Mouse (Mus musculus): Measurements from ENCODE around the gene Card14. TPM values are rescaled to one million over a fixed set of nuclear protein-coding genes. Genes with fewer than 3 reads are reported as not detected.
"Not testable (repeated sequence)": the region's sequence is repeated elsewhere in the genome, so short reads cannot be mapped to it uniquely, and the experiment has no call there.

Card14 gene
- not detected in 2 replicates for total RNA-seq (2015)
- 0.04 TPM in 1 of 2 replicates, not detected in the other for total RNA-seq (2017)

DNA sequence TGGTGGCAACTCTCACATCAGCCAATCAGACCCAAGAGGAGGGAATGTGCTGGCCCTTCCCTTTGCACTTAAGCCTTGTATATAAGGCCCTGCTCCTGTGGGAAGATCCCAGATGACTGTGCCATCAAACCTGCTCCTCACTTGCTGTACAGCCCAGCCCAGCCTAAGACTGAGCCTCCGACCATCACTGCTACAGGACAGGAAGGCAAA lies at the start of gene Card14:
Gene Card14, plus strand, starts transcription at position 111 of the 210 bp plus-strand sequence.
- ATAC-seq (ENCODE audit: poor library complexity, severe bottlenecking): no peak

DNA sequence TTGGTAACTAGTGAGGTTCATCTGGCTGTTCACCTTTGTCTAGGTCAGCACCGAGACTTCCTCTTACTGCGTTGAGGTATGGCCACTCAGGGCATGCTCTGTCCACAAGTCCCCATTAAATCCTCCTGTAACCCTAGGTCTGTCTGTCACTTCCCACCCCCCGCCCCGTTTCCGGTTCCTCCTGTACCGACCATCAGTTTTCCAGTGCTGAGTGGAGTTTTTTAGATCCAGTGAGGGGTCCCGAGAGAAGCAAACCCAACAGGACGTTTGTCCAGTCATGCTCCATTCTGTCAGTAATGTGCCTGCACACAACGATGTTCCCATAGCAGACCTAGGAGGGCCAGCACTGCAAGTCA lies 49.4 kb upstream of the Card14 start:
- ATAC-seq (ENCODE audit: poor library complexity, severe bottlenecking): no peak

DNA sequence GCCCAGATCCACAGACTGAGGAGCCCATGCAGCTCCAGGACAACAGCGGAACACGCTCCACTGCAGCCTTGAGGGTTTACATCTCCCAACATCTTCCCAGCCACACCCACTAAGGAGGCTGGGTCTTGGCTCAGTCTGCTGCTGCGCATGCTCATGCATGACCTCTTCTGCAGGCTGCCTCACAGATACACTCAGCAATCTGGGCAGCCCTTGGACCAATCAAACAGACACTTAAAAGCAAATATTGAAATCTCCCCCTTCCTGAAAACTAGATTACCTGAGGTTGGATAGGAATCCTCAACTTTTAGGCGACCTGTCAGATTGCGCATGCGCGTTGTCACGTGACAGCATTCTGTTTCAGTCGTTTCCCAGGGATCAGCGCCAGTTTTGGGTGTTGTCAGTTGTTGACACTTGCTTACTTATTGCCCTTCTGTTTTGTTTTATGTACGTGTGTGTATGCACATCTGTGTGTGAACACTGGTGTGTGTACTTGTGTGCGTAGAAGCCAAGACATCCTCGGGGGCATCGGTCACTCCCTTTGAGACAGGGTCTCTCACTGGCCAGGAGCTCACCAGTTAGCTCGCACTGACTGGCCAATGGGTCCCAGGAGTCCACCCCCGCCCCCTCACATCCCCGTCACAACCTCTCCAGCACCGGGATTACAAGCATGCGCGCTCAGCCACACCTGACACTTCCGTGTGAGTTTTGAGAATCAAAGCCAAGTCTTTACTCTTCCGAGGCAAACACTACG lies 48.8 kb upstream of the Card14 start:
- ATAC-seq (ENCODE audit: poor library complexity, severe bottlenecking): peak; percentile 80

DNA sequence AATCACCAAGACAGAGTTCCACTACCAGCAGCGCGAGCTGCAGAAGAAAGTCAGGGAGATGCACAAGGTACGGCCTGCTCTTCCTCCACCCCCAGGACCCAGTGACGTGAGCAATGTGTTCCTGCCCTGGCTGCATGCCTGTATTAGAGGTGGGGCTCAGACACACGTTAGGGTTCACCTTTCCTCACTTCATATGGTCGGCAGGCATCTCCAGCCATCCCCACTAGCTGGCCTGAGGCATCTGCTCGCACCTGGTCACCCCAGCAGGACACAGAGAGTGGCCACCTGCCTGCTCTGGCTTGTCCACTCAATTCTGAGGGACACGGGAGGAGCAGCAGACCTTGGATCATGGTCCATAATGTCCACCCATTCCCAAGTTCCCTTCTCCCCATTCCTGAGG lies 47.6 kb upstream of the Card14 start:
- no peak for ATAC-seq (ENCODE audit: poor library complexity, severe bottlenecking)

DNA sequence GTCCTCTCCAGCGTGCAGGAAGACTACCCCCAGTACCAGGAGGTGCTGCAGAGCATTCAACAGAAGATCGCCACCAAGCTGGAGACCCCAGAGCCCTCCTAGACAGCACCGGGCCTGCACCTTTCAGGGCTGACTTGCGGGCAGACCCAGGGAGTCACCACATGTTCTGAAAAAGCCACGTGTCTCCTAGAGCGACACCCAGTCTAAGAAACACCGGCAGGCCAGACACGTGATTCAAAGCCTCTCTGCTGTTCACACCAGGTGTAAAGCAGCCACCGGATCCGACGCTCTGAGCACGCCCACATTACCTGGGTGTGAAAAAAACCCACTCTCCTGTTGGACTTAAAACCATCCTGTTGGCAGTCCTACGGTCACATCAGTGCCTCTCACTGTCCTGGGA lies 43.2 kb upstream of the Card14 start:
- no peak for ATAC-seq (ENCODE audit: poor library complexity, severe bottlenecking)

DNA sequence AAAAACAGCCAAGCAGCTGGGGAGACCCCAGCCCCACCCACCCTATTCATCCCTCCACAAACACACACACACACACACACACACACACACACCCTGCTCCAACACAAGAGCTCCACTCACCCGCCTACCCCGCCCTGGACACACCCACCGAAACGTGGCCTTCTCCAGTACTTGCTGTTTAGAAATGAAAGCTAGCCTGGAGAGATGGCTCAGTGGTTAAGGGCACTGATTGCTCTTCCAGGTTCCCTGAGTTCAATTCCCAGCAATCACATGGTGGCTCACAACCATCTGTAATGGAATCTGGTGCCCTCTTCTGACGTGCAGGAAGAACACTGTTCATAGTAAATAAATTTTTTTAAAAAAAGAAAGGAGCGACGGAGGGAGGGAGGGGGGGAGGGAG lies 41.8 kb upstream of the Card14 start:
- no peak for ATAC-seq (ENCODE audit: poor library complexity, severe bottlenecking)

DNA sequence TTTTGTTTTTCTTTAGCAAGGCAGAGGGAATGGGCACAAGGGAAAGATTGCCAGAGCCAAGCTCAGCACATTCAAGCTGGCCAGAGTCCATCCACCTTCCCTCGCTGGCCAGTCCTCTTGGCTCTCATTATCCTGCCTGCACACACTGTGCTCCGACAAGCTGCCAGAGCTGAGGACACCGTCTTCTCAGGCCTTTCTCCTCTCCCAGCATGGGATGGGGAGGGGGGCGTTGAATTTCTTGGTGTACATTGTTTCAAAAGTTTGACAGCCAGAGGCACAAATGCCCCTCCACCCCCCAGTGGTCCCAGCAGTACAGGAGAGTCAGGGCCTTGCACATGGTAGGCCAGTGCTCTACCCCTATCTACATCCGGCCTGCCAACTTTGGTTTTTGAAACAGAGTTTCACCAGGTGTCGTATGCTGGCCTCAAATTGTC lies 40.3 kb upstream of the Card14 start:
- ATAC-seq (ENCODE audit: poor library complexity, severe bottlenecking): peak; percentile 19; the same call in 1 of the 2 replicates

DNA sequence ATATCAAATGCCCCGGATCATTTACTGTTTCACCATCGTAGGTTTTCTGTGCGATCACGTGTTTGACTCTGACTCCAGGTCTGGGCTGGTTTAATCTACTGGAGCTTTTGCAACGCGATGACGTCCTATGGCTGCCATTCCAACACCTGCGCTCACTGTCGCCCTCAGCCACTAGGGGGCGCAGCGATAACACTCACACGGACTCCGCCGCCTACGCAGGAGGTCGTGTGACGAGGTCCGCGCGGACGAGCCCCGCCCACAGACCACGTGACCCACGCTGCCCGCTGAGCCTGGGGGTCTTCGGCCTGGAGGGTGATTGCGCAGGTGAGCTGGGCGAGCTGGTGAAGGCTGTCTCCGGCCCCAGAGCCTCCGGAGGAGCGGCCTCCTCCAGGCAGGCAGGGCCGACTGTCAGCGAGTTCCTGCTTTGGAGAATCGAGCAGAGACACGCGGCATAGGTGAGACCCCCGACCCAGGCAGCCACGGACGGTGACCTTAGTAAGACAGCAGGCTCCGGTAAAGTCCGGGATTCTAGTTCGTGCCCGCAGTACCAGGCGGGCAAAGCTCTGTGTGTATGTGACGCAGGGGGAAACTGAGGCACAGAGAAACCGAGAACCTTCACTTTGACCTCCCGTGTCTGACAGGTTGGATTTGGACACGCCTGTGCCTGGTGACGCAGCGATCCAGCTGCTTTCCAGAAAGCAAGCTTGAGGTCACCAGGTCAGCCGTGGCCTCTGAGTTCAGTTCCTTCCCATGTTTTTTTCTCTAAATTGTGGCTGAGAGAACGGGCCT lies 39.6 kb upstream of the Card14 start, which contains the start of gene Gaa:
Gene Gaa, plus strand, starts transcription at position 120 of the 789 bp plus-strand sequence.
- peak; percentile 98 for ATAC-seq (ENCODE audit: poor library complexity, severe bottlenecking)

DNA sequence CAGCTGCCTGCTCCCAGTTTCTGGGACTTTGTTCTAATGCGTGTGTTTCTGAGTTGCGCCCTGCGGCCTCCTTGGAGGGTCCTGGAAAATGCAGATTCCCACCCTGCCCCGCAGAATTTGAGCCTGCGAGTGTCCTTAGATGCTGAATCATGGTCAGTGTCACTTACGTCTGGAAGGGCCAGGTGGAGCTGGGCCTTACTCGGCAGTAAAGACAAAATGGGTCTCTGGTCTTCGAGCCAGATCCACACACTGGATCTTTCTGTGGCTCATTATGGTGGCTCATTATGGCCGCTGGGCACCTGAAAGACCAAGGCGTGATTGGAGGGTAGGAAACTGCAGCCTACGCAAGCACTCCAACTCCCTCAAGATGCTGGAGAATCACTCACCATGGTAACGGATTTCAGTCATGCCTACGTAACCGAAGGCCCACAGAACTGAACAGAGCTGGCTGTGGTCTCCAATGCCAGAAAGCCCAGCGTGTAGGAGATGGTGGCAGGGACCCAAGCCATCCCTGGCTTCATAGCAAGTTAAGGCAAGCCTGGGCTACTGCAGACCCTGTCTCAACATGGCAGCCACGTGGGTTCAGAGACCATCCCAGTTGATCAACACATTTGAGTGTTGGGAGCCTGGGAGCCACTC lies 38.9 kb upstream of the Card14 start:
- ATAC-seq (ENCODE audit: poor library complexity, severe bottlenecking): no peak

DNA sequence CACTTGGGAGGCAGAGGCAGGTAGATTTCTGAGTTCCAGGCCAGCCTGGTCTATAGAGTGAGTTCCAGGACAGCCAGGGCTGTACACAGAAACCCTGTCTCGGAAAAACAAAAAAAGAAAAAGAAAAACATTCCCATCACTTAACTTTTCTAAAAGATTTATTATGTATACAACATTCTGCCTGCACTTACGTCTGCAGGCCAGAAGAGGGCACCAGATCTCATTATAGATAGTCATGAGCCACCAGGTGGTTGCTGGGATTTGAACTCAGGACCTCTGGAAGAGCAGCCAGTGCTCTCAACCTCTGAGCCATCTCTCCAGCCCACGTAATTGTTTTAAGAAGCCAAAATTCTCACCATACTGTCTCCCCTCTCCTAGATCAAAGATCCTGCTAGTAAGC lies 35.1 kb upstream of the Card14 start:
- not testable (repeated sequence) for ATAC-seq (ENCODE audit: poor library complexity, severe bottlenecking)

DNA sequence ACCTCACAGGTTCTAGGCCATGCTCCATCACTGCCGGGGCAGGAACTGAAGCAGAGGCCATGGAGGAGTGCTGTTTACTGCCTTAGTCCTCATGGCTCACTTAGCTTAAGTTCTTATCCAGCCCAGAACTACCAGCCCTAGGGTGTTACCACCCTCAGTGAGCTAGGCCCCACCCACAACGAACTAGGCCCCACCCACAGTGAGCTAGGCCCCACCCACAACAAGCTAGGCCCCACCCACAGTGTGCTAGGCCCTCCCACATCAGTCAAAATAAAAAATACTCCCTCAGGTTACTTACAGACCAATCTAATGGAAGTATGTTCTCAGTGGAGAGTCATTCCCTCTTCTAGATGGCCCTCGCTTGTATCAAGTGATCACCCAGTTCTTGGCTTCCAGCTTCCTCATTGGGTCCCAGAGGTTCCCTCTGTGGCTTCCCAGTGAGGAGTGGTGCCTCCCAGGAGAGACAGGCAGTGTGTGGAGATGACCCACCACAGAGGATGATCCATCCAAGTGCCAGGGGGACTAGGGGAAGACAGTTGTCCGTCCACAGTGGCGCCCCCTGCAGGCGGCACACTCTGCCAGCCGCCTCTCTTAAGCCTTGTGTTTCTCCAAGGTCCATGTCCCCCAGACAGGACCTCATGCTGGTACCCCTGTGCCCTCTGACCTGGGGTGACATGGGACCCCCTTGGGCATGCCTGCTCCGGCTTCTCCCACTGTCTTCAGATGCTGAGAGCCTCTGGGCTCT lies 34.2 kb upstream of the Card14 start:
- no peak for ATAC-seq (ENCODE audit: poor library complexity, severe bottlenecking)

DNA sequence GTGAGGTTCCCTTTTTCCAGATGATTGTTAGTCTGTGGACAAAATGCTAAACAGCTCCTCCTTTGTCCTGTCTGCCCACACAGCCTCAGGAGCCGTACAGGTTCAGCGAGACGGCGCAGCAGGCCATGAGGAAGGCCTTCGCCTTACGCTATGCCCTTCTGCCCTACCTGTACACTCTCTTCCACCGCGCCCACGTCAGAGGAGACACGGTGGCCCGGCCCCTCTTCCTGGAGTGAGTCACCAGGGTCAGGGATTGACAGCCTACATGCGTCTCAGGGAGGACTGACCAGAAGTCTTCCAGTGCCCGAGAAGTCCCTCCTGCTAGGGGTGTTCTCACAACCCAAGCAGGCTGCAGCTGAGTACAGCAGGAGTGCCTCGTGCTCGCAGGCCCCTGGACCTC lies 26.5 kb upstream of the Card14 start:
- ATAC-seq (ENCODE audit: poor library complexity, severe bottlenecking): no peak

DNA sequence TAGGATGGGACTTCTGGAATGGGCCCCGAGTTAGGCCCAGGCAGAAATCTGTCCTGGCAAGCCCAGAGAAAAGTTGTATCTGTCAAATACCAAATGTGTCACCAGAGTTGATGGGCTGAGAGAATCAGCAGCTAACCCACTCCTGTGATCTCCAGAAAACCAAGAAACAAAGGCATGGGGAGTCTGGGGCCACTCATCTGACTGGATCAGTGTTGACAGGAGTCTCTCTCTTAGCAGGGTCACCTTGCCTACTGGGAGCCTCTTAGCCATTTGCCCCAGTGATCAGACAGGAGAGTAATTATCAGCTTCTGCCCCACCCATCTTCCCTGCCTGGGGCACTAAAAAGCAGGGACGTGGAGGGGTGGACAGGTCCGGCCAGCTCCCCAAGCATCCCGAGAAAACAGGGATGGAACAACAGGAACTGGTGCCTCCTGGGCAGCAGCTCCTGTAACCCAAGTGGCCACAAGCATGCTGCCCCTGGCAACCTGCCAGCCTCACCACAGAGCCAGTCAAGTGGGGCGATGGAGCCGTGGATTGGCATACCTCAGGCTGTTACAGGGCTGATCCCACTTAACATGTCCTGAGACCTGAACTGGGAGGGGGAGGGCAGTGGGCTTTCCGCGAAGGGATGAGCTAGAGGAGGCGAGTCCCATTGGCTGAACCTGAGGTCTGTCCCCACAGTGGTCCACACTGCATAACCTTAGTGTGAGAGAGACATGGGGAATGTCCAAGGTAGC lies 21.6 kb upstream of the Card14 start:
- ATAC-seq (ENCODE audit: poor library complexity, severe bottlenecking): no peak

DNA sequence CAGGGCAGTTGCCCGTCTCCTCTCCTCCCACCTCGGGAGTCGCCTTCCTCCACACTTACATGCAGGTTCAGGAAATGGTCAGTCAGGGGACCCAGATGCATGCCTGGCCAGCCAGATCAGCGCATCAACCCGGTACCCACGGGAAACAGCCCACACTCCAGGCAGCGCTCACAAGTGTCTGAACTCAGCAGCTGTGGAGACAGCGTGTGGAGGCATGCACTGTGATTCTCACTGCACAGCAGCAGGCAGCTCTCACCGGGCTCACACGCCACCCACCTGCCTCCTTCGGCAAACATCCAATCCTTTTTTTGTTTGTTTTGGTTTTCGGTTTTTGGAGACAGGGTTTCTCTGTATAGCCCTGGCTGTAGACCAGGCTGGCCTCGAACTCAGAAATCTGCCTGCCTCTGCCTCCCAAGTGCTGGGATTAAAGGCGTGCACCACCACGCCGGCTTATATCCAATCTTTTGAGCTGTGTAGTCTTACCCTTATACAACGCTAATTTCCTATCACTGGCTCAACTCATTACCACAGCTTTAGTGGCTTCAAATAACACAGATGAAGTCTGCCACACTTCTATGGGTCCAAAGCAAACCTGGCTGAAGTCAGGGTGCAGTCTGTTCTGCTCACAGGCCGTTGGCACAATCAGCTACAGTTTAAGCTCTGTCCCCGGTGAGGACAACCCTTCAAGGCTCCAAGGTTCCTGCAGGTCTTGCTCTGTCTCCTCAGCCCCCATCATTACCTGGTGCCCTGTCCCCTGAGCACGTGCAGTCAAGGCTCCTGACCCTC lies 20.2 kb upstream of the Card14 start:
- ATAC-seq (ENCODE audit: poor library complexity, severe bottlenecking): no peak

DNA sequence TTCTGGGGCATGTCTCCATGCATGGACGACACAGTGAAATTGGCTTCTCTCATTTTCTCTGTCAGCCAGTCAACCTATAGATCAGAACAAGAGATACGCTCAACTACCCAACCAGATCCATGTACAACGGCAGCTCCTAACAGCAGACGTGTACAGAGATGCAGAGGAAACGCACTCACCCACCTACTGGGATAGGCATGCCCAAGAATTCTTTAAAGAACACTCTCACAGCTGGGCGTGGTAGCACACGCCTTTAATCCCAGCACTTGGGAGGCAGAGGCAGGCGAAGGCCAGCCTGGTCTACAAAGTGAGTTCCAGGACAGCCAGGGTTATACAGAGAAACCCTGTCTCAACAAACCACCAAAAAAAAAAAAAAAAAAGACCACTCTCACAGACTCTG lies 14.7 kb upstream of the Card14 start:
- ATAC-seq (ENCODE audit: poor library complexity, severe bottlenecking): not testable (repeated sequence)

DNA sequence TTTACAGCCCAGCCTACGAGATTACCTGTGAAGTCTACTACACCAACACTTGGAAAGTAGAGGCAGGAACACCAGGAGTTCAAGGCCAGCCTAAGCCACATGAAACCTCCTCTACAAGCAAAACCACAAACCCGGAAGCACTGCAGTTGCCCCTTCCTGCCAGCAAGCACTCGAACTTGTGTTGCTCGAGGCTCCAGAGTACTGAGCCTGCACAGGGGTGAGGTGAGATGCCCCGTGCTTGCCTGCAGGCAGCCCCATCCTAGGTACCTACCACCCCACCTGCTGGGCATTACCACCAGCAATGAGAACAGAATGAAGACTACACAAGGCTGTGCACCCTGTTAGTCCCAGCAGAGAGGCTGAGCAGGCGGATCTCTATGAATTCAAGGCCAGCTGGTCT lies 9.6 kb upstream of the Card14 start:
- no peak for ATAC-seq (ENCODE audit: poor library complexity, severe bottlenecking)

DNA sequence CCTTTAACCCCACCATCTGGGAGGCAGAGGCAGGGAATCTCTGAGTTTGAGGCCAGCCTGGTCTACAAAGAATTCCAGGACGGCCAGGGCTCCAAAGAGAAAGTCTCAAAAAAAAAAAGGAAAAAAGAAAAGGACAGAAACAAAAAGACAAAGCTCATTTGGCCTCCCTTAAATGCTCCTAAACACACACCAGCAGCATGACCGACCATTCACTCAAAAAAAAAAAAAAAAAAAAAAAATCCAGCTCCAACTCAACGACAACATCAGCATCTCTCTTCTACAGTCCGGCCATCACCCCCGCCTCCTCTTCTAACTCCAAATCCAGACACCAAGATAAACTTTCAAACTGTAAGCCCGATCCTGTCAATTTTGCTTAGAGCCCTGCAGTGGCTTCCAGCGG lies 8.7 kb upstream of the Card14 start:
- ATAC-seq (ENCODE audit: poor library complexity, severe bottlenecking): no peak

DNA sequence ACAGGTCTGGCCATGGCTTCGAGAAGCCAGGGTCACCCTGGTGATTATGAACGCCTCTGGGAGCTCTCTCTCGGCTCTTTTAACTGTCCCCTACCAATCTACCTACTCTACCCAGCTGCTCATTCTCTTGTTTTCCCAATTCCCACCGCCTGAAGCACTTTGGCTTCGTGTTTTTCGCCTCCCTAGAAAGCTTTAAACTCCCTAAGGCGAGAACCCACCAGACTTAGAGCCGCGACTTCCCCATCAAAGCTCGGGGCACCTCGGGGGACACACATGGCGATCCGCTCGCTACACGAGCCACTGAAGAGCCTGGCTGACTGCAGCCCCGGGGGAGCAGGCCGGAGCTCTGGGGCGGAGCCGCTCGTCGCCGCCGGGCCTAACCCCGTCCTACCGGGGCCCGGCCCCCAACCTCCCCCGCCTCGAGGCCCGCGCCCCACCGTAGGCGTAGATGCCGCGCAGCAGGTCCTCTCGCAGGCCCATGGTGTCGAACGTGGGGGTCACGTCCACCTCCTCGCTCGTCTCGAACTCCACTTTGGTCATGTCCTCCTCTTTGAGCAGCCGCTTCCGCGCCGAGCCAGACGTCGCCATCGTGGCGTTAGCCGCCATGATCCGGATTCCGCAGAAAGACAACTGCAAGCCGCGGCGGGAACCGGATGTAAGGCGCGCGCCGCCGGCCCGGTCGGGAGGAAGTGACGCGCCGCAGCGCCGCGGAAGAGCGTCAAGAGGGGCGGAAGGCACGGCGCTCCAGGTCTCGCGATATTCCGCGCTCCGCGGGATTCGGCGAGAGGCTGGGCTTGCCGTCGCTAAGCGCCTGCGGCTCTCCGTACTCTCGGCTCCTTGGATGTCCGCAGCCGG lies 8.0 kb upstream of the Card14 start, which contains the start of gene Eif4a3:
Gene Eif4a3, minus strand, starts transcription at position 699 of the 855 bp plus-strand sequence.
- peak; percentile 97 for ATAC-seq (ENCODE audit: poor library complexity, severe bottlenecking)

All from megakaryocyte, adult 5-6 weeks (primary cell).